Mouse (Mus musculus): ENCODE measurements at regions not wholly inside any gene's neighbourhood (a gene's known extent, or its start where the extent isn't known, plus 50 kb on each side); places are given as distances from the start of the nearest gene placed in this dataset.

DNA sequence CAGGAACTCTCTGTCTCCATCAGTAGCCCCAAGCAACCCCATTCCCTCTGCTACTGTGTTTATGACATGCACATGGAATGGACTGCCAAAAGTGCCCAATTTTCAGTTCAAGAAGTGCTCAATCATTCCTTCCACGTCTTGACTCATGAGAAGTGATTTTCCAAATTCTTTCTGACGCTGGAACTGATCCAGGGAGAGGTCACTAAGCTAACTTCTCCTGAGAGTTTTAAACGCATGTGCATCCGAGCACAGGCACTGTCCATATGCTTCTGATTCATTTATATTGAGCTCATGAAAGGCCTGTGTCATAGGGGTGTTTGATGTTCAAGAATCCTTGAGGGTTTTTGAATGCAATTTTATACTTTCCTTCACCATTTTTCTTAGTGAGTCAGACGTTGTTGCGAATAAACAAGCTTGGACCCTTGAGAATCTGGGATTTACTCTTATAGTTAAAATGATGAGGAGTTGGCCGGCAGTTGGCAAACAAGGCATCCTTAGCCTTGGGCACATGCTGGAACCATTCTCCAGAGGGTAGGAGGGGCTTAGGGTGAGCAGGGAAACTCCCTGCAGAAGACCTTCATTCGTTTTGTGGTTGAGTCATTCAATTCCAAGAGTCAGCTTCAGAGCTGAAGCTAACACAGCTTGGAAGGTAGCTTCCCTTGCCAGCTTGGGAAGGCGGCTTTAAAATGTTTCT lies 206.9 kb upstream of the Gm15217 start:
- no peak overlapping the region for H3K4me3 ChIP-seq (replicated peaks; ENCODE audit: low read length)
- no peak overlapping the region for H3K9ac ChIP-seq
- WGBS = 59% methylated on average over 9 of the region's 9 CpGs
- no peak overlapping the region for H3K27ac ChIP-seq
- no peaks in the 10 kb centered on the region for H3K27me3 ChIP-seq (ENCODE audit: control insufficient read depth, insufficient read depth, low read length)
- ATAC-seq (ENCODE audit: low FRiP score) = no peak
- no peaks in the 10 kb centered on the region for H3K4me1 ChIP-seq (replicated peaks; ENCODE audit: control insufficient read depth, insufficient read depth, low read length)
- no peaks in the 10 kb centered on the region for H3K9me3 ChIP-seq (ENCODE audit: control insufficient read depth, low read length)
- no peaks in the 10 kb centered on the region for H3K36me3 ChIP-seq (replicated peaks; ENCODE audit: control insufficient read depth, insufficient read depth)
- DNase-seq (ENCODE audit: low spot score) = no peak
- H3K4me2 ChIP-seq (replicated peaks) = no peak overlapping the region

- Histone ChIP-seq H3K36me3 (replicated peaks; ENCODE audit: control insufficient read depth, insufficient read depth) (no peaks in the 10 kb centered on the region), H3K27ac (no peak overlapping the region), H3K4me3 (replicated peaks; ENCODE audit: low read length) (no peak overlapping the region), H3K9me3 (ENCODE audit: control insufficient read depth, low read length) (no peaks in the 10 kb centered on the region), H3K4me1 (replicated peaks; ENCODE audit: control insufficient read depth, insufficient read depth, low read length) (no peaks in the 10 kb centered on the region), H3K27me3 (ENCODE audit: control insufficient read depth, insufficient read depth, low read length) (no peaks in the 10 kb centered on the region), H3K9ac (no peak overlapping the region), H3K4me2 (replicated peaks) (no peak overlapping the region)
- WGBS = 17% methylated on average over 6 of the region's 6 CpGs
- DNase-seq (ENCODE audit: low spot score) (no peak), ATAC-seq (ENCODE audit: low FRiP score) (no peak)
Measured at GRCm38 (mm10) chr14:46172875-46173324, 206.3 kb upstream of the Gm15217 start.

GRCm38 (mm10) chr14:46174386-46174785 lies 204.8 kb upstream of the Gm15217 start:
- no peak overlapping the region for H3K9ac ChIP-seq
- ATAC-seq (ENCODE audit: low FRiP score) = no peak
- no peaks in the 10 kb centered on the region for H3K4me1 ChIP-seq (replicated peaks; ENCODE audit: control insufficient read depth, insufficient read depth, low read length)
- no peak overlapping the region for H3K27ac ChIP-seq
- 64% methylated on average over 5 of the region's 5 CpGs for WGBS
- H3K36me3 ChIP-seq (replicated peaks; ENCODE audit: control insufficient read depth, insufficient read depth) = no peaks in the 10 kb centered on the region
- no peak overlapping the region for H3K4me2 ChIP-seq (replicated peaks)
- H3K27me3 ChIP-seq (ENCODE audit: control insufficient read depth, insufficient read depth, low read length) = no peaks in the 10 kb centered on the region
- H3K9me3 ChIP-seq (ENCODE audit: control insufficient read depth, low read length) = no peaks in the 10 kb centered on the region
- H3K4me3 ChIP-seq (replicated peaks; ENCODE audit: low read length) = no peak overlapping the region
- no peak for DNase-seq (ENCODE audit: low spot score)

DNA sequence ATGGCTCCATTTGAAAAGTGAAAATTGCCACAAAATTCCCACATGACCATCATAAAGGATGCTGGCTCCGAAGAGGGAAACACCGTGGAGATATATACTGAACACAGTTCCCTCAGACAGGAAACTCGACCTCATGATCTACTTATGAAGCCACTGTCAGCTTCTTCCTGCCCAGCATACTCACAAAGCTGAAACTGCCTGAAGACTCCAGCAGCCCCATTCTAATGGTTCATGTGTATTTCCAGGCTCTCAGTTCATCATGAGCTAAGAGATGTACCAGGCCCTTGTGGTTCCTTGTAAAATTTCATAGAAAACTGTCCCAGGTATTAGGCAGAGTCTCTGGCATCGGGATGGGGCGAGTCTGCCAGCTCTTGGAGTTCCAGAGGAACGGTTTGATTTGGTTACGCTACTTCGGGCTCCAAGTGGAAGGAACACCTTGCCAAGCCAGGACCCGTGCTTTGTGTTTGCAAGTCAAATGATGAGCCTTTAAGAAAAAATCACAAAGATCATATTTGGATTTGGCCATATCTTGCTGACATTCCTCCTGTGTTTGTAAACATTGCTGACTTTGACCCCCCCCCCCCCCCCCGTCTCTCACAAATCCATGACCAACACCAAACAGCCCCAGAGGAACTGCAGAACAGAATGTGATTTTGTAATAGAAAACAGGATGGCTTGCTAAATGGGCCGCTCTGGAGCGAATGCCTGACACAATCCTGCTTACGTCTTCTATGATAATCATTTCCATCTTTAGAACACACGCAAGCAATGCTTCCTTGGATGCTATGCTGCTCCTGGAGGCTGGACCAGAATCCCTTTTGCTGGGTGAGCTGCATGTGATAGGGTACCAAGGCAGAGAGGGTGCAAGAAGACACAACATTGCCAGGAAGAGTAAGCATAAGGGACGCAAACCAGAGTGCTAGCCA lies 203.7 kb upstream of the Gm15217 start:
- DNase-seq (ENCODE audit: low spot score) (no peak), ATAC-seq (ENCODE audit: low FRiP score) (no peak)
- H3K4me3 ChIP-seq (replicated peaks; ENCODE audit: low read length) = no peak overlapping the region
- no peak overlapping the region for H3K4me2 ChIP-seq (replicated peaks)
- no peak overlapping the region for H3K27ac ChIP-seq
- WGBS = 93% methylated on average over 15 of the region's 15 CpGs
- no peaks in the 10 kb centered on the region for H3K4me1 ChIP-seq (replicated peaks; ENCODE audit: control insufficient read depth, insufficient read depth, low read length)
- no peaks in the 10 kb centered on the region for H3K36me3 ChIP-seq (replicated peaks; ENCODE audit: control insufficient read depth, insufficient read depth)
- H3K27me3 ChIP-seq (ENCODE audit: control insufficient read depth, insufficient read depth, low read length) = no peaks in the 10 kb centered on the region
- H3K9ac ChIP-seq = no peak overlapping the region
- H3K9me3 ChIP-seq (ENCODE audit: control insufficient read depth, low read length) = no peaks in the 10 kb centered on the region

GRCm38 (mm10) chr14:46179024-46179423 lies 200.2 kb upstream of the Gm15217 start:
- no peak overlapping the region for H3K9ac ChIP-seq
- H3K9me3 ChIP-seq (ENCODE audit: control insufficient read depth, low read length) = no peaks in the 10 kb centered on the region
- H3K4me2 ChIP-seq (replicated peaks) = no peak overlapping the region
- ATAC-seq (ENCODE audit: low FRiP score) (no peak), DNase-seq (ENCODE audit: low spot score) (no peak)
- WGBS = 83% methylated on average over 1 of the region's 1 CpGs
- H3K27me3 ChIP-seq (ENCODE audit: control insufficient read depth, insufficient read depth, low read length) = no peaks in the 10 kb centered on the region
- H3K4me3 ChIP-seq (replicated peaks; ENCODE audit: low read length) = no peak overlapping the region
- no peaks in the 10 kb centered on the region for H3K4me1 ChIP-seq (replicated peaks; ENCODE audit: control insufficient read depth, insufficient read depth, low read length)
- no peaks in the 10 kb centered on the region for H3K36me3 ChIP-seq (replicated peaks; ENCODE audit: control insufficient read depth, insufficient read depth)
- no peak overlapping the region for H3K27ac ChIP-seq

- H3K27me3 ChIP-seq (ENCODE audit: control insufficient read depth, insufficient read depth, low read length) = no peaks in the 10 kb centered on the region
- no peak overlapping the region for H3K4me3 ChIP-seq (replicated peaks; ENCODE audit: low read length)
- no peak overlapping the region for H3K27ac ChIP-seq
- DNase-seq (ENCODE audit: low spot score) (no peak), ATAC-seq (ENCODE audit: low FRiP score) (no peak)
- 92% methylated on average over 8 of the region's 8 CpGs for WGBS
- no peaks in the 10 kb centered on the region for H3K36me3 ChIP-seq (replicated peaks; ENCODE audit: control insufficient read depth, insufficient read depth)
- no peak overlapping the region for H3K9ac ChIP-seq
- H3K4me2 ChIP-seq (replicated peaks) = no peak overlapping the region
- H3K4me1 ChIP-seq (replicated peaks; ENCODE audit: control insufficient read depth, insufficient read depth, low read length) = no peaks in the 10 kb centered on the region
- no peaks in the 10 kb centered on the region for H3K9me3 ChIP-seq (ENCODE audit: control insufficient read depth, low read length)
Measured at GRCm38 (mm10) chr14:46191639-46192399, 187.4 kb upstream of the Gm15217 start.

- no peak for ATAC-seq (ENCODE audit: low FRiP score)
- no peaks in the 10 kb centered on the region for H3K9me3 ChIP-seq (ENCODE audit: control insufficient read depth, low read length)
- H3K27ac ChIP-seq = no peak overlapping the region
- no peak overlapping the region for H3K4me3 ChIP-seq (replicated peaks; ENCODE audit: low read length)
- H3K36me3 ChIP-seq (replicated peaks; ENCODE audit: control insufficient read depth, insufficient read depth) = no peaks in the 10 kb centered on the region
- H3K4me2 ChIP-seq (replicated peaks) = no peak overlapping the region
- no peak for DNase-seq (ENCODE audit: low spot score)
- no peaks in the 10 kb centered on the region for H3K27me3 ChIP-seq (ENCODE audit: control insufficient read depth, insufficient read depth, low read length)
- 91% methylated on average over 4 of the region's 4 CpGs for WGBS
- no peaks in the 10 kb centered on the region for H3K4me1 ChIP-seq (replicated peaks; ENCODE audit: control insufficient read depth, insufficient read depth, low read length)
- H3K9ac ChIP-seq = no peak overlapping the region
Measured at GRCm38 (mm10) chr14:46193577-46193976, 185.6 kb upstream of the Gm15217 start.

DNA sequence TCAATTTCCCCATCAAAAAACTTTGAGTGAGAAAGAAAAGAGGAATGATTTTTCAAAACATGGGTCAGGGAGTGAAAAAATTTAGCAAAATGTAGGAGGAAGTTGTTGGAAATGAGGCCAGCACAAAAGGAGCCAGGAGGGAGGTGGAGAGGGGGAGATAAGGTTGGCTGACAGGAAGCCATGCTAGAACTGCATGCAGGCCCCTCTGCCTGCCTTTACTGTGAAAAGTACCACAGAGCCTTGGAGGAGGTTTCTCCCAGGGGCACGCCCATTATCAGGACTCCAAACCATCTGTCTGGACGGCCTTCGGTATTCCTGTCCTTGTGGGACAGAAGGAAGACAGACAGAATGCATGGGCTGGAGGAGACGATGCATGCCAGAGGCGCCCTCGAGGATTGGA lies 183.3 kb upstream of the Gm15217 start:
- WGBS = 77% methylated on average over 6 of the region's 6 CpGs
- Histone ChIP-seq H3K9me3 (ENCODE audit: control insufficient read depth, low read length) (no peaks in the 10 kb centered on the region), H3K4me2 (replicated peaks) (no peak overlapping the region), H3K4me3 (replicated peaks; ENCODE audit: low read length) (no peak overlapping the region), H3K4me1 (replicated peaks; ENCODE audit: control insufficient read depth, insufficient read depth, low read length) (no peaks in the 10 kb centered on the region), H3K27me3 (ENCODE audit: control insufficient read depth, insufficient read depth, low read length) (no peaks in the 10 kb centered on the region), H3K36me3 (replicated peaks; ENCODE audit: control insufficient read depth, insufficient read depth) (no peaks in the 10 kb centered on the region), H3K27ac (no peak overlapping the region), H3K9ac (no peak overlapping the region)
- ATAC-seq (ENCODE audit: low FRiP score) = no peak
- DNase-seq (ENCODE audit: low spot score) = no peak

GRCm38 (mm10) chr14:46202818-46203217 lies 176.4 kb upstream of the Gm15217 start:
- 77% methylated on average over 4 of the region's 4 CpGs for WGBS
- no peak for DNase-seq (ENCODE audit: low spot score)
- no peak overlapping the region for H3K4me3 ChIP-seq (replicated peaks; ENCODE audit: low read length)

More at GRCm38 (mm10) chr14:46202818-46203217, 176.4 kb upstream of the Gm15217 start:
- no peak overlapping the region for H3K9ac ChIP-seq
- no peaks in the 10 kb centered on the region for H3K4me1 ChIP-seq (replicated peaks; ENCODE audit: control insufficient read depth, insufficient read depth, low read length)
- no peaks in the 10 kb centered on the region for H3K9me3 ChIP-seq (ENCODE audit: control insufficient read depth, low read length)
- no peak overlapping the region for H3K4me2 ChIP-seq (replicated peaks)
- no peak overlapping the region for H3K27ac ChIP-seq
- no peak for ATAC-seq (ENCODE audit: low FRiP score)
- H3K27me3 ChIP-seq (ENCODE audit: control insufficient read depth, insufficient read depth, low read length) = no peaks in the 10 kb centered on the region
- H3K36me3 ChIP-seq (replicated peaks; ENCODE audit: control insufficient read depth, insufficient read depth) = no peaks in the 10 kb centered on the region
